Mouse (Mus musculus) olfactory bulb, adult 2 months (tissue): Measurements from ENCODE around the gene Kpnb1.

Experiments used
- CTCF ChIP-seq: fragments of 200-500 bp; IDR thresholded peaks from 2 replicates; pipeline ENCODE4 v1.5.1; 2012; ENCODE audit warnings: low read depth, mild to moderate bottlenecking, low read length, moderate library complexity; ENCODE audit not compliant: insufficient read depth
- POLR2A ChIP-seq: fragments of 200-500 bp; IDR thresholded peaks from 2 replicates; pipeline ENCODE4 v1.6.1; 2012; ENCODE audit warnings: mild to moderate bottlenecking, low read depth, low read length, moderate library complexity; ENCODE audit not compliant: insufficient read depth

GRCm38 (mm10) chr11:97146724-97147123 lies 41.0 kb downstream of the Kpnb1 start:
- TF ChIP-seq POLR2A = no peak
- TF ChIP-seq CTCF = peak; percentile 84
